Mouse (Mus musculus): ENCODE data around the gene Col23a1.
A peak's percentile ranks its signal among the peaks of the same experiment; 100 is the strongest.
"Not testable (repeated sequence)": the region's sequence is repeated elsewhere in the genome, so short reads cannot be mapped to it uniquely, and the experiment has no call there.

The Col23a1 gene

DNA sequence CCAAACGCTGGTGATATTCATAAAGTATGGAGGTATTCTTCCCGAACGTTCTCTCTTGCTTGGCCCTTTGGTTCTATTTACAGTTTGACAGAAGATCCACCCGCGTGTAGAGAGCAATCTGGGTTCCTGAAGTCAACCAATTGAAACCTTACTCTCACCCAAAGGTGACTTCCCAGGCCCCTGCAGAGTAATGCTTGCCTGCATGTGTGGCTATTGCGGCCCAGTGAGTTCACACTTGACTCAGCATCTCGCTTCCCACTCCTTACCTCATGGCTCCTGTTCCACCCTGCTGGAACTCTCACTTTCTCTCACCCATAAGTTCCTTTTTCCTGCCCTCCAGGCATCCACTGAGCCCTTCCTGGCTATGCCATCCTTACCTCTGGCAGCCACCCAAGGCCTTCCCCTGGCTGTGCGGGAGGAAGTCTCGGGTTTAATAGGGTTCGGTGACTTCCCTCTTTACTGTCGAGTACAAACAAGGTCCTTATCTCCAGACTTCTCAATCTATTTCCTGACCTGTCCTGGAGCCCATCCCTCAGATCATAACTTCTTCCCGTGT is 38.7 kb downstream of the Col23a1 start:
- no peak for DNase-seq

GRCm38 (mm10) chr11:51329837-51330714 is 40.4 kb downstream of the Col23a1 start:
- no peak for DNase-seq

DNA sequence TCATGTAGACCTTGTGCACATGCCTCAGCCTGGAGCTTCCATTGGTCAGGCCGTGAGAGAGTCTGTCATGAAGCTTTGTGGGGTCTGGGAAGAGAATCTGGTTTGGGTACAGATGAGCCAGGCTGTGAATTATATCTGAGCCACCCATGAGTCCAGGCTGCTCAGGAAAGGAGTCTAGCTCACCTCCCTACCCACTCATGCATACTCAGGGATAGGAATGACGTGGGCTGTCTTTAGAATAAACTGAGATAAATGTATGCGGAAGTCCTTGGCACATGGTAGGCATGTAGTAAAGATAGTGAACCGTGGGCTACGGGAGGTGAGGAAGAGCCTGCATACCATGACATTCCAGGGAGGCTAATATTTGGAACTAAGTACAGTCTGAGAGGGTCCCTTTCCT is 44.3 kb downstream of the Col23a1 start:
- no peak for DNase-seq

- DNase-seq, result peak; percentile 30
Measured at GRCm38 (mm10) chr11:51337585-51337984, 47.9 kb downstream of the Col23a1 start.

DNA sequence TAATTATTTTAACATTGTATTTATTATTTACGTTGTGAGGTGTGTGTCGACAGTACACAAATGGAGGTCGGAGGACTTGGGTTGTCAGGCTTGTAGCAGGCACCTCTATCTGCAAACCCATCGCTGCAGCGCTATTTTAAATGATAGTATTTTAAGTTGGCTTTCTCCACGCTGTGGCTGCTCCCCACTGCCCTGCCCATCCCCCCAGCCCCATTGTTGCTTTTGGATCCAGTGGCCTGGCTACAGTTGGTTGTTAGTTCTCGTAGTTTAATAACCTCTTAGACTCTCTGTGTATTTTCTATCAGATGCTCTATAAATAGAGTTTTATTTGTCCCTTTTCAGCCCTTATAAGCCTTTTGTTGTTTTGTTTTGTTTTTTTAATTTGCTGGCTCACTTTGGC is 48.7 kb downstream of the Col23a1 start:
- no peak for DNase-seq

- peak; percentile 0 for DNase-seq
Measured at GRCm38 (mm10) chr11:51341091-51341490, 51.4 kb downstream of the Col23a1 start.

- peak; percentile 86 for DNase-seq
Measured at GRCm38 (mm10) chr11:51342776-51343175, 53.1 kb downstream of the Col23a1 start.

- peak; percentile 9 for DNase-seq
Measured at GRCm38 (mm10) chr11:51343312-51343711, 53.6 kb downstream of the Col23a1 start.

GRCm38 (mm10) chr11:51343728-51344289 is 54.1 kb downstream of the Col23a1 start:
- DNase-seq, result peak; percentile 11

DNA sequence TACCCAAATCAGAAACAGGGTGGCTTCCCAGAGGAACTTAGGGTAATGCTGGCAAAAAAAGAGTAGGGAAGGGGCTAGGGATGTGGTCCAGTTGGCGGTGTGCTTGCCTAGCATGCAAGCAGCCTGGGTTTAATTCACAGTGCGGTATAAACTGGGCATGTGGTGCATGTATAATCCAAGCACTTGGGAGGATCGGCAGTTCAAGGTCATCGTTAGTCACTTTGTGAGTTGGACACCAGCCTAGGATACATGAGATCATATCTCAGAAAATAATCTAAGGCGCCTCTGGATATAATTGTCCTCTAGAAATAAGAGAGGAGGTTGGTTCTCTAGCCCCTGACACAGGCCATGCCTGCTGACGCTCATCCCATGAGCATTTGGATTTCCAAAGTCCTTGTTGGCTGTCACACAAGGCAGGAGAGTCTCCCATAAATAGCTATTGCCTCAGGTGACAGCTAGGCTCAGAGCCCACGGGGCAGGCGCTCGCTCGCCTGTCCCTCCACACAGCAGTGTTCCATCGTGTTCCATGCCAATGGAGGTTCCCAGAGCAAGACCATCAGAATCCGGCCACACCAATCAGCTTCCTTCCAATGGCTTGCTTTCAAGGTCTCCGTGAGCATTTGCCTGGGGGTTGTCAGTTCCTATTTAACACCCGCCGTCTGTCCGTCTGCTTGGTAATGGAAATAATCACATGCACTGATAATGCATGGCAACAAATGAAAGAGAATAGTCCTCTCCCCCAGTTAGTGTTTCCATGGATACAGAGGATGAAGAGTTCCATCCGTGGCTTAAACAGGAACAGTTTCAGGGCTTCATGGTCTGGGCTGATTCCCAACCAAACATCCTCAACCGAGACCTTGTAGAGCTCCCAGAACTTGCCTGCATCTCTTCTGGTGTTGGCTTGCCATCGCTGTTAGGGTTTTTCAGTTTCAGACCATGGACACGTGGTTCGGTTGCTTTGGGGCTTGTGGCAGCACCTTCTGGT is 56.1 kb downstream of the Col23a1 start:
- DNase-seq, result no peak

DNA sequence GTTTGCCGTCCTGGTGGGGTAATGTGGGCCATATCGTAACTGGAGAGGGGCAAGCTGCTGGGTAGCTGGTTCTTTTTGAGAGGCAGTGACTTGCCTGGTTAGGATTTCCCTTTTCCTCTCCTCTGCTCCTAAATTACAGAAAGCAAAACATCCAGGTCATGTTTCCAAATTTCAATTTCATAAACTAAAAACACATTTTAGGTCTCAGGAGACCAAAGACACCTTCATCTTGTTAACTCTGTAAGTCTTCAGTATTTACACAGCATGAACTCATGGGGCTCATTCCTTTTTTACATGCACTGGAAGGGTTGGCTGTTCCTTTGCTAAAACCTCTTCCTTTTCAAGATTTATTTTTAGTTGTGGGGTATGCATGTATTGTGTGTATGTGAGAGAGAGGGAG is 58.0 kb downstream of the Col23a1 start:
- no peak for DNase-seq

DNA sequence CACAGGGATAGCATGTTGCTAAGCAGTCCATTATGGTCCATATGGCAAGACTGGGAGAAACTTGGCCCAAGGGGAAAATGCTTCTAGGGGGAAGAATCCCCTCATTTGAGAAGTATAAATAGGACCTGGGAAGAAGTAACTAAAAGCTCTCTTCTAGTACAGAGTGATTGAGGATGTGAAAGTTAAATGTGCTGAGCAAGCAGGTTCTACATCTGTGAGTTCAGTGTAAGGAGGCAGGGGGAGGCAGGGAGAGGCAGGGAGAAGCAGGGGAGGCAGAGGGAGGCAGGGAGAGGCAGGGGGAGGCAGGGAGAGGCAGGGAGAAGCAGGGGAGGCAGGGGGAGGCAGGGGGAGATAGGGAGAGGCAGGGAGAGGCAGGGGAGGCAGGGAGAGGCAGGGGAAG is 59.9 kb downstream of the Col23a1 start:
- no peak for DNase-seq

GRCm38 (mm10) chr11:51351151-51351550 is 61.4 kb downstream of the Col23a1 start:
- DNase-seq, result no peak

- no peak for DNase-seq
Measured at GRCm38 (mm10) chr11:51351841-51352240, 62.1 kb downstream of the Col23a1 start.

DNA sequence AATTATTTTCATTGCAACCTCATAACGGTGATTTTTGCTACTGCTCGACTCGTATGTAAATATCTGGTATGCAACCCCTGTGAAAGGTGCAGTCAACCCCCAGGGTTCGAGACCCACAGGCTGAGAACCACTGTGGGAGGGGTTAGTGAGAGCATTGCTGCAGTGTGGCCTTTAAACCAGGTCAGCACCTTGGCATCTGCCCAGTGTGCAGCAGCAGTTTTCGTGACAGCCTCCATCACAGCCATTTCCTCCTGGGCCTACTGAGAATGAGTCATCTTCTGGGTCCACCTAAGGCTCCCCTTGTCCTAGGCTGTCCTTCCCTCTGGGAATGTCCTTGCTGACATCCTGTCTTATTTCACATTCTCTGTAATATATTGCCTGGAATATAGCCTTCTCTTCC is 64.0 kb downstream of the Col23a1 start:
- no peak for DNase-seq

- not testable (repeated sequence) for DNase-seq
Measured at GRCm38 (mm10) chr11:51358981-51359380, 69.3 kb downstream of the Col23a1 start.

DNA sequence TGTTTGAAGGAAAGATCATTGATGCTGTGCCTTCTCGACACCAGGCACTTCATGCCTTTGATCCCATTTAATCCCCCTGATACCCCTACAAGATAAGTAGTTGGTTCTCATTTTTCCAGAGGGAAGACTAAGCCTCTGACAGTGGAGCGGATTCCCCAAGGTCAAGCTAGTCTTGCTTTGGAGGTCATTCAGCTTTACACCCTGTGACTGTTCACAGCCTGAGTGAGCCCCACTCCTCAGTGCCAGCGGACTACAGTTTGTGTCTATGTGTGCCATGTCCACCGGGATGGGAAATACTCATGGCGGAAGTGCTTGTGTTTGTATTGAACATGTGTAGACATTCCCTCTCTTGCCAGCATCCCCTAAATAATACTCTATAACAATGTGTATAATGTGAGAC is 74.6 kb downstream of the Col23a1 start:
- no peak for DNase-seq

- no peak for DNase-seq
Measured at GRCm38 (mm10) chr11:51367334-51367733, 77.6 kb downstream of the Col23a1 start.

GRCm38 (mm10) chr11:51370273-51370672 is 80.6 kb downstream of the Col23a1 start:
- DNase-seq, result no peak

GRCm38 (mm10) chr11:51371321-51371720 is 81.6 kb downstream of the Col23a1 start:
- no peak for DNase-seq

- no peak for DNase-seq
Measured at GRCm38 (mm10) chr11:51371926-51372325, 82.2 kb downstream of the Col23a1 start.

GRCm38 (mm10) chr11:51377199-51377598 is 87.5 kb downstream of the Col23a1 start:
- DNase-seq, result no peak

GRCm38 (mm10) chr11:51388892-51389340 is 99.2 kb downstream of the Col23a1 start:
- no peak for DNase-seq
